Mouse (Mus musculus) ES-Bruce4 (cell line): ENCODE measurements at regions not wholly inside any gene's neighbourhood (a gene's known extent, or its start where the extent isn't known, plus 50 kb on each side); places are given as distances from the start of the nearest gene placed in this dataset.

Experiments
- CTCF ChIP-seq: IDR thresholded peaks from one replicate; pipeline ENCODE4 v1.8.1; 2011; ENCODE audit warnings: low read depth, low read length
- EP300 ChIP-seq: IDR thresholded peaks from 2 replicates; pipeline ENCODE4 v1.6.1; 2011; ENCODE audit warnings: low read depth, low read length; ENCODE audit not compliant: insufficient read depth

DNA sequence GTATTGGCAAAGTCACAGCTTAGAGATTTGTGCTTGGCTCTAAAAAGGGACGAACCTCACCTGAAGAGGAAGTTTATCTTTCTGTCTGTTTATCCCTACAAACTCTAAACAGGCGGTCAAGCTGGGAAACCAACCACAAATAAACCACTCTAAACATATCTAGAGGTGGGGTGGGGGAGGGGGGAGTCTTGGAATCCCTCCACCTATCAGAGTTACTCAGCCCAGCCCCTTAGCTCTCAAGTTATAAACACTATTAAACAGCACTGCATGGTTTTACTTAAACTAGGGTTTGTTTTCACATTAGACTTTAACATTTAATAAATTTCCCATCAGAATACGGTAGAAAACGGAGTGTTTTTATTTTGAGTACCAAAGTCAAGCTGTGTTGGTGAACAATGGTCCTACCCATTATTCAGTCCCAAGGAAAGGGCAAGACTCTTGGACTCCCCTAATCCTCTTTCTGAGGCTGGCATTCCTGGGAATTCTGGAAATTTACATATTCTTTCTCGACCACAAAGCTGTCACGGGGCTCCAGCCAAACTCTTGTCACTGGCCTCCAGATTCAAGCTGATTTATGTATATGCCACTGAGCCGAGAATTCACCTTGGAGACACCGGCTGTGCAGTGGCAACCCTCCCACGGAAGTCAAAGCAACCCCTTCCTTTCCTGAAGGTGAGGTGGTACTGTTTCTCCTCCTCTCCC is 166.7 kb downstream of the Sox4 start:
- TF ChIP-seq CTCF = no peak
- no peak for TF ChIP-seq EP300
